Mouse (Mus musculus) liver, embryonic 12.5 days (tissue): Measurements from ENCODE around the gene Utp15. TPM values are rescaled to one million over a fixed set of nuclear protein-coding genes. Genes with fewer than 3 reads are reported as not detected.

ENCODE experiments used
- ATAC-seq: fragments of 200-750 bp; cut with Nextera tagmentation; 2 replicates; pipeline ENCODE4 v1.8.0; 2017; ENCODE audit warnings: moderate number of reproducible peaks, mild to moderate bottlenecking, moderate library complexity
- H3K27ac ChIP-seq: fragments of 300-500 bp; sonication (generic); 2 replicates; pipeline ENCODE4 v1.5.1; 2016; ENCODE audit warnings: mild to moderate bottlenecking
- H3K27me3 ChIP-seq: fragments of 300-500 bp; sonication (generic); replicated peaks from 2 replicates; pipeline ENCODE4 v1.6.1; 2016; ENCODE audit warnings: mild to moderate bottlenecking, moderate library complexity
- H3K36me3 ChIP-seq: fragments of 300-500 bp; sonication (generic); 2 replicates; pipeline ENCODE4 v1.6.1; 2016; ENCODE audit warnings: mild to moderate bottlenecking, moderate library complexity
- H3K4me1 ChIP-seq: fragments of 300-500 bp; sonication (generic); 2 replicates; pipeline ENCODE4 v1.6.1; 2016
- H3K4me2 ChIP-seq: fragments of 300-500 bp; sonication (generic); 2 replicates; pipeline ENCODE4 v1.6.1; 2016; ENCODE audit warnings: mild to moderate bottlenecking, moderate library complexity
- H3K4me3 ChIP-seq: fragments of 300-500 bp; sonication (generic); 2 replicates; pipeline ENCODE4 v1.5.1; 2016; ENCODE audit warnings: mild to moderate bottlenecking, moderate library complexity
- H3K9ac ChIP-seq: fragments of 300-500 bp; sonication (generic); 2 replicates; pipeline ENCODE4 v1.6.1; 2016; ENCODE audit warnings: mild to moderate bottlenecking, moderate library complexity
- H3K9me3 ChIP-seq: fragments of 300-500 bp; sonication (generic); replicated peaks from 2 replicates; pipeline ENCODE4 v1.6.1; 2016; ENCODE audit warnings: mild to moderate bottlenecking, moderate library complexity
- WGBS: fragments of 180-500 bp; shearing (Covaris S2); methylation state at CpG from one replicate; pipeline ENCODE4 v1.1.7; 2016; ENCODE audit not compliant: insufficient replicate concordance; 5-methylcytosine and 5-hydroxymethylcytosine counted together
- polyA plus RNA-seq: library from polyadenylated mRNA; unstranded; fragments of >200 nt; fragmentation: Nextera tagmentation; extraction: Ambion mirVana; gene quantifications from 2 replicates; pipeline ENCODE4 v1.2.1, GENCODE M21; 2016

Utp15 gene
- polyA plus RNA-seq, 1 experiment from 2014 or later = 26.9 TPM

DNA sequence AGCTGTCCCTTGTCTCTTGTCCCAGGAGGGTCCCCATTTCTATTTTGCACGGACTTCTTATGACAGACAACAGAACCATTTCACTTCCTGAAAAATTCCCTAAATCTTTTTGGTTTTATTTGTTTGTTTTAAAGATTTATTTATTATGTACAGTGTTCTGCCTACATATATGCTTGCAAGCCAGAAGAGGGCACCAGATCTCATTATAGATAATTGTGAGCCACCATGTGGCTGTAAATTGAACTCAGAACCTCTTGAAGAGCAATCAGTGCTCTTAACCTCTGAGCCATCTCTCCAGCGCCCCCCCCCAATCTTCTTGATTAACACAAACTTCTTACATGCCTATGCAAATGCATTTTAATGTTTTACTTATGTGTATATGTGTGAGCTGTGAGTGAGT, 27.9 kb upstream of the Utp15 start:
- 33% methylated on average over 2 of the region's 2 CpGs for WGBS
- H3K27ac ChIP-seq = no peak overlapping the region
- no peaks in the 10 kb centered on the region for H3K4me1 ChIP-seq
- peaks cover 5% of the 10 kb centered on the region; the same call in 1 of the 2 replicates for H3K27me3 ChIP-seq
- ATAC-seq = no peak
- H3K9me3 ChIP-seq = peaks cover 4% of the 10 kb centered on the region; the same call in 1 of the 2 replicates
- H3K4me2 ChIP-seq = no peak overlapping the region
- H3K4me3 ChIP-seq = no peak overlapping the region
- no peaks in the 10 kb centered on the region for H3K36me3 ChIP-seq
- no peak overlapping the region for H3K9ac ChIP-seq

DNA sequence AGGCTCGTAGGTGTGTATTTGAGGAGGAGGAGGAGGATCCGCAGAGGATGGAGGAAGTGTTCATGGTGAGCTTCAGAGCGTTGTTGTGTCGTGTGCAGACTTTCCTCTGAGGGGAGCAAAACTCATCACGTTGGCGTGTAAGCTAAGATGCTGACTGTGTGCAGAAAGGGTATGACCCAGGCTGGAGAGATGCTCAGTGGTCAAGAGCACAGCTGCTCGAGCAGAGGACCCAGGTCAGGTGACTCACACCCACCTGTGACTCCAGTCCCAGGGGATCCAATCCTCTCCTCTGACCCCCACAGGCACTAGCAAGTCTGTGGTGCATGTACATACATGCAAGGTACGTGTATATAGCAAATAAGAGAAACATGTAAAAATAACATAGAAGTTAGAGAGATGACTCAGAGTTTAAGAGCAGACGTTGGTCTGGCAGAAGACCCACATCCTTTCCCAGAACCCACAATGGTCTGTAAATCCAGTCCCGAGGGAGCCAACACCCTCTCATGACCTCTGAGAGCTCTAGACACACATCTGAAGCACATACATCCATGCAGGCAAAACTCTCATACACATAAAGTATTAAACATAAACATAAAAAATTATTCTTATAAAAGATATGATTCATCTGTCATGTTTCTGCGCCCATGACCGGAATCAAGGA, 18.3 kb upstream of the Utp15 start:
- no peak overlapping the region for H3K4me3 ChIP-seq
- H3K27ac ChIP-seq = no peak overlapping the region
- H3K9me3 ChIP-seq = no peaks in the 10 kb centered on the region
- no peaks in the 10 kb centered on the region for H3K36me3 ChIP-seq
- 60% methylated on average over 12 of the region's 12 CpGs for WGBS
- H3K4me1 ChIP-seq = peaks cover 3% of the 10 kb centered on the region
- H3K27me3 ChIP-seq = no peaks in the 10 kb centered on the region
- no peak overlapping the region for H3K9ac ChIP-seq
- ATAC-seq = no peak
- no peak overlapping the region for H3K4me2 ChIP-seq

DNA sequence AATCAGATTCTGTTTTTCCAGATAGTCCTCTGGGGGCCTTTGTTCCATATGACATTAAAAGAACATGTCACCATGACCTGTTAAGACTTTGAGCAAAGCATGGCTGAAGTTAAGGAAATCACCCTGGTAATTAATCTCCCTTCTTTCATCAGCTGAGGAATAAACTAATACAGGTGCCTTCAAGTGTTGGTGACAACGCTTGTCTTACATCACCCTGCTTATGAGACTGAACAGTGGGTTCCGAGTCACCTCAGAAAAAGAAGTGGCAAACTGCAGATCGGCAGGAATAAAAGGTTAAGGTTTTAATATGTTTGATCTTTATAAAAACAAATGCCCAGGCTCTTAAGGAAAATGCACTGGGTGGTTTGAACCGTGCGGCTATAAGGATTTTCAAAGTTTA, 16.8 kb upstream of the Utp15 start, which contains the start of gene Gm21976:
Gene Gm21976, plus strand, starts transcription at position 202 of the 400 bp plus-strand sequence.
- H3K9ac ChIP-seq = no peak within 1 kb of the TSS
- peaks cover 7% of the 10 kb centered on the region for H3K36me3 ChIP-seq
- no peak within 1 kb of the TSS for H3K4me2 ChIP-seq
- no peaks in the 10 kb centered on the region for H3K9me3 ChIP-seq
- H3K27ac ChIP-seq = no peak within 1 kb of the TSS
- H3K27me3 ChIP-seq = no peaks in the 10 kb centered on the region
- no peak for ATAC-seq
- 76% methylated on average over 5 of the region's 5 CpGs for WGBS
- H3K4me1 ChIP-seq = peaks cover 17% of the 10 kb centered on the region
- no peak within 1 kb of the TSS for H3K4me3 ChIP-seq

DNA sequence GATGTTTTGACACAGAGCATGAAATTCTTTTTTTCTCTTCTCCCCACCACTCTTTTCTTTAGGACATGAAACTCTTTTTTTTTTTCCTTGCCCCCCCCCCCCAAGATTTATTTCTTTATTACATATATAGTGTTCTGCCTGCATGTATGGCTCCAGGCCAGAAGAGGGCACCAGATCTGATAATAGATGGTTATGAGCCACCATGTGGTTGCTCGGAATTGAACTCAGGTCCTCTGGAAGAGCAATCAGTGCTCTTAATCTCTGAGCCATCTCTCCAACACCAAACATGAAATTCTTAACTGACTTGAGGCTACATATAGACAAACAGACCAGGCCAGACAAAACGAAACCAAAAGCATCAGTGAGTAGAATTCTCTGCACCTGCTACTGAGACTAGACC, 14.7 kb upstream of the Utp15 start:
- no peak overlapping the region for H3K4me3 ChIP-seq
- H3K4me2 ChIP-seq = no peak overlapping the region
- peaks cover 19% of the 10 kb centered on the region for H3K4me1 ChIP-seq
- no peak overlapping the region for H3K27ac ChIP-seq
- no peaks in the 10 kb centered on the region for H3K9me3 ChIP-seq
- H3K27me3 ChIP-seq = no peaks in the 10 kb centered on the region
- H3K36me3 ChIP-seq = peaks cover 26% of the 10 kb centered on the region
- 68% methylated on average over 2 of the region's 2 CpGs for WGBS
- no peak overlapping the region for H3K9ac ChIP-seq
- ATAC-seq = no peak

GRCm38 (mm10) chr13:98276253-98276652, 13.4 kb upstream of the Utp15 start:
- Histone ChIP-seq H3K9me3 (no peaks in the 10 kb centered on the region), H3K27me3 (no peaks in the 10 kb centered on the region), H3K27ac (no peak overlapping the region), H3K4me1 (peaks cover 19% of the 10 kb centered on the region), H3K36me3 (peaks cover 38% of the 10 kb centered on the region), H3K9ac (no peak overlapping the region), H3K4me3 (no peak overlapping the region), H3K4me2 (no peak overlapping the region)
- WGBS = 68% methylated on average over 7 of the region's 7 CpGs
- no peak for ATAC-seq

DNA sequence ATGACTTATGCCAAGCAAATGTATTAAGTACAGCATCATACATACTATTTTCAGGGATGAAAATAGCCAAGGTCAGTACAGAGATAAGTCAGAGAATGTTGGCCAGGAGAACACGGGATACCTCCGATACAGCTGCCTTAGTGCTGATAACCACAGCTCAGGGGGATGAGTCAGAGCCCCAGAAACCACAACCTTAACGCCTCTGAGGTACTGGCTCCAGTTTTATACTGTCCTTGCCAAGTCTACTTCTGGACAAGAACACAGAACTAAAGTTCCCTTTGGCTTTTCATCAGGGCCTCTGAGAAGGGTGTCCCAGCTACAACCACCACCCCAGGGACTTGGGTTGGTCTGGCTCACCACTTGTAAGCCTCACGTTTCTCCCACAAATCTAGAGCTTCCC, 12.8 kb upstream of the Utp15 start:
- Histone ChIP-seq H3K4me2 (no peak overlapping the region), H3K36me3 (peaks cover 44% of the 10 kb centered on the region), H3K9ac (no peak overlapping the region), H3K4me3 (no peak overlapping the region), H3K27ac (no peak overlapping the region), H3K27me3 (no peaks in the 10 kb centered on the region), H3K9me3 (no peaks in the 10 kb centered on the region), H3K4me1 (peaks cover 19% of the 10 kb centered on the region)
- ATAC-seq = peak; percentile 74
- whole genome bisulfite sequencing = 23% methylated on average over 4 of the region's 4 CpGs

DNA sequence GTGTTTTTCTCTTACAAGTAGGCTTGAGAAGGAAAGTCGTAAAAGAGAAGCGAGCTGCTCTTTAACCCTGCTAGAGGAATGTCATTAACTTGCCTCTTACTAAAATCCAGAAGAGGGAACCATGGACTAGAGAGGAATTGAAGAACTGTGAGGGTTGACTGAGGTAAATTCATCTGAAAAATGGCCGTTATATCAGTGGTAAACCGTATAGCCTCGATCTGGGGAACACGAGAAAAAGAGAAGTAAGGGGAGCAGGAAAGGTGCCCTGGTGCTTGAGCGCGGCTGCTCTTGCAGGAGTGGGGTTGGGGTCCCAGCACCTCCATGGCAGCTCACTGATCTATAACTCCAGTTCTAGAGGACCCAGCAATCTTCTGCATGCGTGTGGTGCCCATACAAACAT, 11.2 kb upstream of the Utp15 start:
- no peak overlapping the region for H3K4me3 ChIP-seq
- peaks cover 19% of the 10 kb centered on the region for H3K4me1 ChIP-seq
- no peaks in the 10 kb centered on the region for H3K9me3 ChIP-seq
- peaks cover 57% of the 10 kb centered on the region for H3K36me3 ChIP-seq
- WGBS = 74% methylated on average over 9 of the region's 9 CpGs
- H3K4me2 ChIP-seq = no peak overlapping the region
- ATAC-seq = no peak
- H3K27ac ChIP-seq = no peak overlapping the region
- no peak overlapping the region for H3K9ac ChIP-seq
- H3K27me3 ChIP-seq = no peaks in the 10 kb centered on the region

GRCm38 (mm10) chr13:98264111-98264510, 1.3 kb upstream of the Utp15 start:
- H3K9me3 ChIP-seq = no peaks in the 10 kb centered on the region
- no peak for ATAC-seq
- H3K4me1 ChIP-seq = peaks cover 25% of the 10 kb centered on the region
- peak overlapping the region; percentile 93 for H3K4me3 ChIP-seq
- H3K27me3 ChIP-seq = no peaks in the 10 kb centered on the region
- H3K36me3 ChIP-seq = peaks cover 35% of the 10 kb centered on the region
- H3K4me2 ChIP-seq = peak overlapping the region; percentile 90
- H3K9ac ChIP-seq = peak overlapping the region; percentile 92; the same call in 1 of the 2 replicates
- no peak overlapping the region for H3K27ac ChIP-seq
- WGBS = 19% methylated on average over 5 of the region's 5 CpGs

DNA sequence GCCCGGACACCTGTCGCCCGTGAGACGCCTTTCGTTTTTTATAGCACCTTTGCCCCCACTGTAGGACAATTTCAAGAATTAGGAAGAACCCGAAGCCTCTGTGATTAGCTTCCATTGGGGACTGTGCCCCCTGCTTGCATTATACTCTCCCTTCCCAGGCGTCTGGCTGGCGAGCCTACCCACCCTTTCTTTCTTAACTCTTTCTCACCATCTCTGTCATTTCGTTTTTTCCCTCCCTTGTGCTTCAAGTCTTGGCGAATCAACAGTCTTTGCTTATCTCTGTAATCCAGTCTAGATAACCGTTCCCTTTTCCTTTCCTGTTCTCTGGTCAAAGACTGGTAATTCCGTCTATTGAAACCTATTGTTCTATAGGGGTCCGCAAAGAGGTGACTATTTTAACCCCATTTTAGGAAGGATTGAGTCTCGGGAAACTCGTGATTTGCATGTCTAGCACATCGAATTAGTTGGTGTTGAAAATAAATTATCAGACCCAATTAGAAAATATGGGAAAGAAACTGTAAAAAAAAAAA, 682 bp upstream of the Utp15 start:
- H3K4me2 ChIP-seq = peak overlapping the region; percentile 90
- peak overlapping the region; percentile 93 for H3K4me3 ChIP-seq
- ATAC-seq = no peak; the same call in 1 of the 2 replicates
- peak overlapping the region; percentile 87 for H3K27ac ChIP-seq
- H3K27me3 ChIP-seq = no peaks in the 10 kb centered on the region
- H3K4me1 ChIP-seq = peaks cover 25% of the 10 kb centered on the region
- 1% methylated on average over 16 of the region's 16 CpGs for WGBS
- H3K36me3 ChIP-seq = peaks cover 34% of the 10 kb centered on the region
- no peaks in the 10 kb centered on the region for H3K9me3 ChIP-seq
- H3K9ac ChIP-seq = peak overlapping the region; percentile 92

GRCm38 (mm10) chr13:98254921-98255320, 7.9 kb downstream of the Utp15 start:
- no peak for ATAC-seq
- no peak overlapping the region for H3K4me2 ChIP-seq
- no peak overlapping the region for H3K27ac ChIP-seq
- H3K4me3 ChIP-seq = no peak overlapping the region
- H3K9ac ChIP-seq = no peak overlapping the region
- 77% methylated on average over 9 of the region's 9 CpGs for WGBS
- no peaks in the 10 kb centered on the region for H3K27me3 ChIP-seq
- H3K9me3 ChIP-seq = no peaks in the 10 kb centered on the region
- H3K4me1 ChIP-seq = no peaks in the 10 kb centered on the region
- H3K36me3 ChIP-seq = peaks cover 90% of the 10 kb centered on the region

- H3K4me2 ChIP-seq = no peak overlapping the region
- no peak overlapping the region for H3K9ac ChIP-seq
- 82% methylated on average over 10 of the region's 10 CpGs for WGBS
- H3K27ac ChIP-seq = no peak overlapping the region
- H3K4me1 ChIP-seq = no peaks in the 10 kb centered on the region
- no peaks in the 10 kb centered on the region for H3K9me3 ChIP-seq
- H3K36me3 ChIP-seq = peaks cover 70% of the 10 kb centered on the region
- no peaks in the 10 kb centered on the region for H3K27me3 ChIP-seq
- ATAC-seq = no peak
- H3K4me3 ChIP-seq = no peak overlapping the region
Measured at GRCm38 (mm10) chr13:98249594-98249993, 13.2 kb downstream of the Utp15 start.

DNA sequence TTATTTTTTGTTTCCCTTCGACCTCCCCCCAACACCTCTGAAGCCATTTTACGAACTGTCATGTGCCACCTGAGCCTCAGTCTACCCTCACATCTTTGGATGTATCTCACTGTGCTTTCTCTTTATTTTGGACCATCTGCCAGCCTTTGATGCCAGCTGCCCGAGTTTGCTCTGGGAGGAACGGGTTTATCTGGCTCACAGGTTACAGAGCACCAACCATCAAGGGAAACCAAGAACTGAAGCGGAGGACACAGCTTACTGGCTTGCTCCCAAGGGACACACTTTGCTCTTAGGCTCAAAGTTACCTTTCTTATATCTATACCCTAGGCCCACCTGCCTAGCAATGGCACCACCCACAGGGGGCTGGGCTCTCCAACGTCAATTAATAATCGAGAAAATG, 17.5 kb downstream of the Utp15 start:
- ATAC-seq = no peak
- Histone ChIP-seq H3K4me1 (no peaks in the 10 kb centered on the region), H3K36me3 (peaks cover 33% of the 10 kb centered on the region), H3K4me2 (no peak overlapping the region), H3K4me3 (no peak overlapping the region), H3K27me3 (0 out of 2 replicates have a peak, but pooled peaks cover 5% of the 10 kb centered on the region), H3K9ac (no peak overlapping the region), H3K9me3 (no peaks in the 10 kb centered on the region), H3K27ac (no peak overlapping the region)
- 67% methylated on average over 7 of the region's 7 CpGs for WGBS
